Mouse (Mus musculus): ENCODE measurements around the gene Rundc1.
"Not testable (repeated sequence)": the region's sequence is repeated elsewhere in the genome, so short reads cannot be mapped to it uniquely, and the experiment has no call there.

DNA sequence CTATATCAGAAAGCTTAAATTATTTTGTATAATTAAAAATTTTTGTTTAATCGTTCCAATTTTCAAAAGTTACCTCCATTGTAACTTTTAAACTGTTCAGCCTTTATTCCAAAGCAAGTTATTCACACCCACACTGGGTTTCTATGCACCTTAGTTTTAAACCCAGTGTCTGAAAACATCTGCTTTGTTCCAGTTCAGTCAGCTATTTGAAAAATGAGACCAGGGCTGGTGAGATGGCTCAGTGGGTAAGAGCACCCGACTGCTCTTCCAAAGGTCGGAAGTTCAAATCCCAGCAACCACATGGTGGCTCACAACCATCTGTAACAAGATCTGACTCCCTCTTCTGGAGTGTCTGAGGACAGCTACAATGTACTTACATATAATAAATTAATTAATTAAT is 13.1 kb downstream of the Rundc1 start:
- not testable (repeated sequence) for TF ChIP-seq CTCF (IDR thresholded peaks at IDR 0.05; ENCODE audit: extremely low read depth, insufficient read depth, insufficient read length, insufficient replicate concordance); POLR2A (IDR thresholded peaks at IDR 0.05; ENCODE audit: low read depth, low read length)

All from spleen, adult 2 months (tissue).